Mouse (Mus musculus): ENCODE data around the gene Il1rap. TPM values are rescaled to one million over a fixed set of nuclear protein-coding genes. Genes with fewer than 3 reads are reported as not detected.

Il1rap gene
- polyA plus RNA-seq, 1 experiment from 2014 or later = 11.1 TPM

- 84% methylated on average over 8 of the region's 8 CpGs for WGBS
- no peak for ATAC-seq (replicated peaks; ENCODE audit: low FRiP score)
- no peaks in the 10 kb centered on the region for H3K4me1 ChIP-seq
- H3K4me2 ChIP-seq = no peak overlapping the region
- no peaks in the 10 kb centered on the region for H3K36me3 ChIP-seq
- no peak overlapping the region for H3K27ac ChIP-seq
- H3K9ac ChIP-seq = no peak overlapping the region
- no peaks in the 10 kb centered on the region for H3K27me3 ChIP-seq
- no peaks in the 10 kb centered on the region for H3K9me3 ChIP-seq (replicated peaks)
- no peak overlapping the region for H3K4me3 ChIP-seq (replicated peaks)
These were observed 119.1 kb downstream of the Il1rap start for GRCm38 (mm10) chr16:26700440-26701103.

DNA sequence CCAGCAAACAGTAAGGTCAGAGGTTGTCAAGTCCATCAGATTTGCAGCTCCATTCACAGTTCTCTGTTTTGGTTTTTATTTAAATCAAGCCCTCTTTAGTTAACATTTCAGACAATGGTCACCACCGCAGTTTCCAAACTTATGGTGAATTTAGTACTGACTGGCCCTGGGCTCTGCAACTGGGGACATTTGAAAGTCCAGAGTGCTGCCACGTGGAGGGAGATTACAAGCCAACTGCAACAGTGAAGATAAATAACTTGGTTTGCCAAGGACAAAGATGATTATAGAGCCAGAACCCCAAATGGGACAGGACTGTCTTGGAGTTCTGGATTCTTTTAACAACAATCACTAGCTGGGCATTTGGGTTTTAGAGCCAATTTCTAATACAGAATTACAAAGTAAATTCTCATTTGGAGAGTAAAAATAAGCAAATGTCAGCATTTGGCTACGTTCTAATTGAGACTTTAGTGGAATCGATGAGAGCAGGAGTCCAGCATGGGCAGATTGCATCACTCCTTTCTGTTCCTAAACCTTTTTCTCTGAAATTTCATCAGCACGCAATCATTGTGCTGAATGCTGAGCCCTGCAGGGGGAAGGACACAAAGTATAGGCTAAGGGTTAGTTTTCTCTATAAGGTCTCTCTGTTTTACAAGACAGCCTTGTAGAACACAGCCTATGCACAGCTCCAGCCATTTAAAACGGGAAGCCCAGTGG, 124.3 kb downstream of the Il1rap start:
- Histone ChIP-seq H3K9me3 (replicated peaks) (no peaks in the 10 kb centered on the region), H3K4me2 (no peak overlapping the region), H3K4me1 (no peaks in the 10 kb centered on the region), H3K27ac (no peak overlapping the region), H3K36me3 (no peaks in the 10 kb centered on the region), H3K9ac (no peak overlapping the region), H3K27me3 (no peaks in the 10 kb centered on the region), H3K4me3 (replicated peaks) (no peak overlapping the region)
- no peak for ATAC-seq (replicated peaks; ENCODE audit: low FRiP score)
- WGBS = 77% methylated on average over 6 of the region's 6 CpGs

DNA sequence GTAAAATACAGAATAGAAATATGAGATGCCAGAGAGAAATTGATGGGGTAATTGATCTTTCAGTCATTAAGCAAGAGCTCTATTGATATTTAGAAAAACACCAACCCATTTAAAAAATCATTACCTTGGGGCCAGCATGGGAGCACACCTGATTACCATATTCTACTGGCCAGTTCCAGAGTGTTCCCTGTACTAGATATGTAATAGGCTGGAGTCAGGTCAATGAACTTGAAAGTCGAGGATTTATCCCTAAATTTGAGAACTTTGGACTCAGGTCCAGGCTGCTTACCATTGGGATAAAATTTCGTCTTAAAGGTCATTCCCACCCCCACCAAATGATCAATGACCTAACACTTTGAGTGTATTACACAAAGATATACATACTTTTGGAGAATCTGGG, 125.0 kb downstream of the Il1rap start:
- H3K4me1 ChIP-seq = no peaks in the 10 kb centered on the region
- no peak overlapping the region for H3K9ac ChIP-seq
- H3K9me3 ChIP-seq (replicated peaks) = no peaks in the 10 kb centered on the region
- no peak overlapping the region for H3K4me3 ChIP-seq (replicated peaks)
- H3K27ac ChIP-seq = no peak overlapping the region
- ATAC-seq (replicated peaks; ENCODE audit: low FRiP score) = no peak
- H3K27me3 ChIP-seq = no peaks in the 10 kb centered on the region
- no peak overlapping the region for H3K4me2 ChIP-seq
- no peaks in the 10 kb centered on the region for H3K36me3 ChIP-seq
- WGBS = 73% methylated on average over 2 of the region's 2 CpGs

DNA sequence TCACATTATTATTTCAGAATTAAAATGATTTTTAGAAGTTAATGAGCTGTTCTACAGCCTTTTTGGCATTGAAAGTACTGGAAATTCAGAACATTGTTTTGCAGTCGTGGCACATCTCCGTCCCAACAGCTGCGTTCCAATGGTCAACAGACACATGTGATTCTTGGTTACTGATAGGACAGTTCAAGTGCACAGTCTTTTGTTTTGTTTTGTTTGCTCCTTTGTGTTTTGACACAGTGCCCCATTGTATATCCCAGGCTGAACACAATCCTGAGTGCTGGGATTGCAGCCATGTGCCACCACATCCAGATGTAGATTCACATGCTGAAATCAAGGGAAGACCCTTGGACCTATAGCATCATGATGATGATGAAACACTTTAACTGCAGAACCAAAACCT, 129.4 kb downstream of the Il1rap start:
- H3K4me3 ChIP-seq (replicated peaks) = no peak overlapping the region
- H3K27me3 ChIP-seq = no peaks in the 10 kb centered on the region
- no peak overlapping the region for H3K27ac ChIP-seq
- H3K9ac ChIP-seq = no peak overlapping the region
- ATAC-seq (replicated peaks; ENCODE audit: low FRiP score) = no peak
- no peaks in the 10 kb centered on the region for H3K9me3 ChIP-seq (replicated peaks)
- H3K36me3 ChIP-seq = no peaks in the 10 kb centered on the region
- no peak overlapping the region for H3K4me2 ChIP-seq
- no peaks in the 10 kb centered on the region for H3K4me1 ChIP-seq
- 87% methylated on average over 3 of the region's 3 CpGs for whole genome bisulfite sequencing

DNA sequence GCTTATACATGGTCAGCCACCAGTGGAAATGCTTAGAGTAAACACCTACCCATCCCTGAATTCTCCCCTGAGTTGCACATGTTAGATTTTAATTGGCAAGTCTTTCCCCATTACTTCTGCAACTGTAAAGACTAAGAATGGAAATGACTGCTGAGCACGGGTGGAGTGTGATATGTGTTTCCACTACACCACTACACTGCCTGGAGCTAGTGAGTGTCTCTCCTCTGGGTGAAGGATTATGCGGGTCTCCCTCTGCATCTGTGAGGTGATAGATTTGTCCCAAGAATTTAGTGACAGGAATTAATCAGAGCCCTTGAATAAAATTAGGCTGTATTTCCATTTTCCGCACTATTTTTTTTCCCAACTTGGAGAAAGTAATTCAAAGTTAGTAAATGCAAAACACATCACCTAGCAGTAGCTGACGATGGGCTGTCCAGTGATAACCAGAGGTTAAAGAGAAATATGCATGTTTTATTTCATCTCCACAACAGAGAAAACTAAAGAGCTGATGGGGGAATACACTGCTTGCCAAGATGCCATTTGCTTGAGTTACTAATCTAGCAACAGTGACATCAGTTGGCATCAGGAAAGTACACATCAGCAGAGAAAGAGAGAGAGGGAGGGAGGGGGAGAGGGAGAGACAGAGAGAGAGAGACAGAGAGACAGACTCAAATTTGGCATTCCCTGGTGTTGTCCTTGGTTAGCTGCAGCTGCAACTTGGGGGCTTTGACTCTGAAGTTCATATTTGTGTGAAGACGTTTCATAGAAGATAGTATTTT, 132.2 kb downstream of the Il1rap start:
- Histone ChIP-seq H3K9ac (no peak overlapping the region), H3K4me3 (replicated peaks) (no peak overlapping the region), H3K4me1 (no peaks in the 10 kb centered on the region), H3K27ac (no peak overlapping the region), H3K4me2 (no peak overlapping the region), H3K9me3 (replicated peaks) (no peaks in the 10 kb centered on the region), H3K36me3 (no peaks in the 10 kb centered on the region), H3K27me3 (no peaks in the 10 kb centered on the region)
- 88% methylated on average over 5 of the region's 5 CpGs for WGBS
- ATAC-seq (replicated peaks; ENCODE audit: low FRiP score) = no peak

- 90% methylated on average over 11 of the region's 11 CpGs for WGBS
- ATAC-seq (replicated peaks; ENCODE audit: low FRiP score) = no peak
- no peak overlapping the region for H3K4me2 ChIP-seq
These were observed 141.0 kb downstream of the Il1rap start for GRCm38 (mm10) chr16:26722464-26722863.

DNA sequence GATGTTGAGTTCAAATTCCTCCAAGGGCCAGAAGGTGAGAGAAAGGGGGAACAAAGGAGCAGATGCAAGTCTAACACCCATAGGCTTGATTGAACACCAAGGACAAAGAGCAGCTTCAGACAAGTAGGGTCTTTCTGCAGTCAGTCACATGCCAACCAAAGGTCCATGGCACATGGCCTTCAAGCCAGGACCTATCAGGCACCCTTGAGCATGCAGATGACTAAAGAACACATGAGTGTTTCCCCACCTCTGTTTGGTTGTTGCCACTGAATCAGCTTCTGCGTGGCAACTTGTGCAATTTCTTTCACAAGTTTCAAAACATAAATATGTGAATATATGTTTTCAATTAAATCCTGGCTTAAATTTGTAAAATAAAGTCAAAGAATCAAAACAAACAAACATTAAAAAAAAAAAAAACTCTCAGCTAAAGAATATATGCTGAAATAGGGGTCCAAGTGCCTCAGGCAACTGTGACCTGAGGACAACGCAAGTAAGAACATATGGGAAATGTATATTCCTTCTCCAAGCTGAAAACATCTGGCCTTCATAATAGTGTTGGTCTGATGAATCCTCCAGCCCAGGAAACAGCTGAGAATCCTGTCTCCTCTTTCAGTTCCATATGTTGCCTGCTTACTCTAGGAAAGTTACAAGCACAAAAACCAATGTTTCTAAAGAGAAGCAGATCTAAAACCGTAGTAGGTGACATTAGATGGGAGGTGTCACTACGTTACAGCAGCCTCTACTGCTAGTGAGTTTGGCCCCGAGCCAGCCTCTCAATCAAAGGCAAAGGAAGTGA, 142.6 kb downstream of the Il1rap start:
- ATAC-seq (replicated peaks; ENCODE audit: low FRiP score) = no peak
- Histone ChIP-seq H3K27ac (no peak overlapping the region), H3K9ac (no peak overlapping the region), H3K27me3 (no peaks in the 10 kb centered on the region), H3K4me3 (replicated peaks) (no peak overlapping the region), H3K4me2 (no peak overlapping the region), H3K9me3 (replicated peaks) (no peaks in the 10 kb centered on the region), H3K36me3 (no peaks in the 10 kb centered on the region), H3K4me1 (no peaks in the 10 kb centered on the region)
- 70% methylated on average over 5 of the region's 5 CpGs for WGBS

More at GRCm38 (mm10) chr16:26722464-26722863, 141.0 kb downstream of the Il1rap start:
- H3K4me3 ChIP-seq (replicated peaks) = no peak overlapping the region
- no peaks in the 10 kb centered on the region for H3K4me1 ChIP-seq
- H3K27me3 ChIP-seq = no peaks in the 10 kb centered on the region
- H3K9ac ChIP-seq = no peak overlapping the region
- no peaks in the 10 kb centered on the region for H3K9me3 ChIP-seq (replicated peaks)
- no peak overlapping the region for H3K27ac ChIP-seq
- no peaks in the 10 kb centered on the region for H3K36me3 ChIP-seq

DNA sequence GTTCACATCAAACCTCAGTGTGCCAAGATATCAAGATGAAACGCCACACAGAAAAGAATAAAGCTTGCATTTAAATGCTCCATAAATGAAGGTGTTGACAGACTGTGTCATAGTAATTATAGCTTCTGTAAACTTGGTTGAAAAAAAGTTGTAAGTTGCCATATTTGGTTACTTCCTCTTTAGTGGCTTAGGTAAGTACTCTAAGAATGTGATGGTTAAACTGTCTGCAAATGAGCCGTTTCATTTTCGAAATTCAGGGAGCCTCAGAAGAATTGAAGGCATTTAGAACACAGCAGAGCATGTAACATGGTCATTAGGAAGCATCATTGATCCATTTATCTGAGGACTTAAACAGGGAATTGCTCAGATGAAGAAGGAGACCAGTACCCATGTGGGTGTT, 146.6 kb downstream of the Il1rap start:
- Histone ChIP-seq H3K27me3 (no peaks in the 10 kb centered on the region), H3K27ac (no peak overlapping the region), H3K36me3 (no peaks in the 10 kb centered on the region), H3K4me1 (no peaks in the 10 kb centered on the region), H3K4me2 (no peak overlapping the region), H3K9me3 (replicated peaks) (no peaks in the 10 kb centered on the region), H3K9ac (no peak overlapping the region), H3K4me3 (replicated peaks) (no peak overlapping the region)
- 72% methylated on average over 3 of the region's 3 CpGs for WGBS
- no peak for ATAC-seq (replicated peaks; ENCODE audit: low FRiP score)

- ATAC-seq (replicated peaks; ENCODE audit: low FRiP score) = no peak
- Histone ChIP-seq H3K4me2 (no peak overlapping the region), H3K27ac (no peak overlapping the region), H3K4me3 (replicated peaks) (no peak overlapping the region), H3K27me3 (no peaks in the 10 kb centered on the region), H3K4me1 (no peaks in the 10 kb centered on the region), H3K9ac (no peak overlapping the region), H3K9me3 (replicated peaks) (no peaks in the 10 kb centered on the region), H3K36me3 (no peaks in the 10 kb centered on the region)
- WGBS = 90% methylated on average over 1 of the region's 1 CpGs
These were observed 149.4 kb downstream of the Il1rap start for GRCm38 (mm10) chr16:26730941-26731340.

DNA sequence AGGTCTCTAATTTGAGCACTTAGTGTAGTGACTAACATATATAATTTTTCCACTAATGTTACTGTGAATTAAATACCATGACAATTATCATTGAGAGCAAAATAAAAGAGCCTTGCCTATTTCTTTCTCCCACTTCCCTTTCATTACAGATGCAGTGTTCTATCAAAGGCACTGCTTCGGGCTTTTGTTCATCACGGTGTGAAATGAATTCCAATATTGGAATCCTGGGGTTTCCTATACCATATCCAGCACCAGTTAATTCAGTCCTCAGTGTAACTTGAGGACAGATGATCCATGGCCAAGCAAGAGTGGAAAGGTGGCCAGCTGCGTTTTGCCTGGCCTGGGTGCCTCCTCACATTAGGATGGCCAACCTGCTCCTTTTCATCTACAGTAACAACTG, 151.1 kb downstream of the Il1rap start:
- Histone ChIP-seq H3K27ac (no peak overlapping the region), H3K27me3 (no peaks in the 10 kb centered on the region), H3K4me1 (no peaks in the 10 kb centered on the region), H3K4me2 (no peak overlapping the region), H3K4me3 (replicated peaks) (no peak overlapping the region), H3K36me3 (no peaks in the 10 kb centered on the region), H3K9ac (no peak overlapping the region), H3K9me3 (replicated peaks) (no peaks in the 10 kb centered on the region)
- no peak for ATAC-seq (replicated peaks; ENCODE audit: low FRiP score)
- 81% methylated on average over 3 of the region's 3 CpGs for WGBS

DNA sequence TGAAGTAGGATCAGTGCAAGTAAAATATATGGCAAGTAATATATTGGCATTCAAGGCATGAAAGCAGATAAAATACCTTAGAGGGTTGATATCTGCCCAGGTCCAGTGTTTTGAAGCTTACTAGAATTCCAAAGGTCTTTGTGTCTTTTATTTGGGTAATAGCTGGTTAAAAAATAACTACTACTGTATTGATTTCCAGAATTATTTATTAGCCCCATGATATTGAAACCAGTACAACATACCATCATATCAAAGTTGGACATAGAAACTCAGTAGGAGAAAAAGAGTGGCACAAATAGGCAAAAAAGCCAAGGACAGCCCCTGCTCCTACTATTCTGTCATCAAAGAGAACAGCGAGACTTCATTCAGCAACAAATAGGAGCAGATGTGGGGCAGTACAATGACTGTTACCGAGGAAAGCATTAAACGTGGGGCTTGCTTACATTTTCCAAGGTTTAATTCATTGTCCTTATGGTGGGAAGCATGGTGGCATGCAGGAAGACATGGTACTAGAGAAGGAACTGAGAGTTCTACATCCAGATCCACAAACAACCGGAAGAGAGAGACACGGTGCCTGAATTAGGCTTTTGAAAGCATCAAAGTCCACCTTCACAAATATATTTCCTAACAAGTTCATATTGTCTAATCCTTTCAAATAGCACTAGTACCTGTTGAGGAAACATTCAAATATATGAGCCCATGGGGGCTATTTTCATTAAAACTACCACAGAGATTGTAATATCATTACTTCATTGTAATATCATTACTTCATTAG, 174.1 kb downstream of the Il1rap start:
- no peak overlapping the region for H3K4me3 ChIP-seq (replicated peaks)
- H3K4me1 ChIP-seq = no peaks in the 10 kb centered on the region
- H3K4me2 ChIP-seq = no peak overlapping the region
- no peaks in the 10 kb centered on the region for H3K9me3 ChIP-seq (replicated peaks)
- 88% methylated on average over 5 of the region's 5 CpGs for WGBS
- no peak overlapping the region for H3K9ac ChIP-seq
- ATAC-seq (replicated peaks; ENCODE audit: low FRiP score) = no peak
- H3K36me3 ChIP-seq = no peaks in the 10 kb centered on the region
- H3K27ac ChIP-seq = no peak overlapping the region
- no peaks in the 10 kb centered on the region for H3K27me3 ChIP-seq

All from kidney, embryonic 15.5 days (tissue).